15 mouse cellular contexts compared by ENCODE assay signal in genomic region chr5:149406791-149407276, GRCm38 (mm10). TPM values are rescaled to one million over a fixed set of nuclear protein-coding genes. Genes with fewer than 3 reads are reported as not detected.
DNase-seq lines count a peak whose midpoint lies in the region; ATAC-seq and TF ChIP-seq lines count a peak whose summit lies in the region.
"Had no signal": no experiment of that assay in that cellular context is flagged by ENCODE, and none has a peak within 500 bp of the region (broad histone marks: within the 10 kb centered on the region; RNA-seq: fewer than 3 reads in every experiment).

No protein-coding gene starts in this region.

- peak overlapping the region; percentile 65 for H3K27ac ChIP-seq in forebrain, embryonic 15.5 days (replicated peaks)
- H3K27ac ChIP-seq in forebrain, embryonic 10.5 days: no peak overlapping the region
- H3K27ac ChIP-seq in cortical plate, adult 2 months (ENCODE audit: insufficient read depth, low read length): peak overlapping the region; percentile 90
- no peak overlapping the region for H3K27ac ChIP-seq in thymus, adult 2 months (ENCODE audit: control insufficient read depth, insufficient read depth, low read length)
- H3K27ac ChIP-seq: kidney, postnatal 0 days; lung, embryonic 15.5 days had no signal

- H3K4me3 ChIP-seq in forebrain, embryonic 15.5 days: no peak overlapping the region
- H3K4me3 ChIP-seq in forebrain, embryonic 10.5 days: no peak overlapping the region
- no peak overlapping the region for H3K4me3 ChIP-seq in cortical plate, adult 2 months (ENCODE audit: insufficient read depth, low read length)
- no peak overlapping the region for H3K4me3 ChIP-seq in thymus, adult 2 months (ENCODE audit: control insufficient read depth, insufficient read depth, low read length)
- H3K4me3 ChIP-seq: lung, embryonic 15.5 days had no signal

- peak; percentile 72 for ATAC-seq in forebrain, embryonic 15.5 days (replicated peaks)

- no peak for TF ChIP-seq CTCF in cortical plate, adult 2 months (IDR thresholded peaks at IDR 0.05; ENCODE audit: extremely low read depth, insufficient read depth, low read length)
- no peak for TF ChIP-seq CTCF in thymus, adult 2 months (IDR thresholded peaks at IDR 0.05; ENCODE audit: borderline replicate concordance, control insufficient read depth, extremely low read depth, insufficient read depth, low read length, poor library complexity)

- 51% methylated on average over 8 of the region's 8 CpGs for WGBS in forebrain, embryonic 15.5 days
- WGBS in forebrain, embryonic 10.5 days: 93% methylated on average over 8 of the region's 8 CpGs
- 97% methylated on average over 8 of the region's 8 CpGs for WGBS in thymus, adult 2 months

- no peaks in the 10 kb centered on the region for H3K36me3 ChIP-seq in forebrain, embryonic 15.5 days
- H3K36me3 ChIP-seq in forebrain, embryonic 10.5 days (replicated peaks): no peaks in the 10 kb centered on the region
- no peaks in the 10 kb centered on the region for H3K36me3 ChIP-seq in thymus, adult 2 months (ENCODE audit: control insufficient read depth, insufficient read depth, low read length)
- H3K36me3 ChIP-seq: G1E; lung, embryonic 15.5 days had no signal

- no peak for DNase-seq in forebrain, embryonic 10.5 days (ENCODE audit: extremely low spot score, low spot score)
- DNase-seq in layer of hippocampus, adult 9-11 months: peak; percentile 72
- peak; percentile 52 to 71 for DNase-seq in right cerebral cortex, postnatal 10 days (ENCODE audit: low spot score in 2 of 2)
- no peak for DNase-seq in thymus, adult 2 months
- DNase-seq in testis, postnatal 10 days (ENCODE audit: low spot score): no peak
- no peak for DNase-seq in spleen, postnatal 4 days (ENCODE audit: low spot score in 2 of 2)
- DNase-seq: B cell, adult 2 months; heart, adult 18-20 months; heart, postnatal 10 days; liver had no signal

- no peaks in the 10 kb centered on the region for H3K9me3 ChIP-seq in forebrain, embryonic 15.5 days
- H3K9me3 ChIP-seq in forebrain, embryonic 10.5 days: peaks cover 20% of the 10 kb centered on the region; the same call in 1 of the 2 replicates
- H3K9me3 ChIP-seq: lung, embryonic 15.5 days had no signal

- H3K27me3 ChIP-seq in forebrain, embryonic 15.5 days: no peaks in the 10 kb centered on the region
- H3K27me3 ChIP-seq in forebrain, embryonic 10.5 days (ENCODE audit: poor library complexity, severe bottlenecking): peaks cover 23% of the 10 kb centered on the region
- no peaks in the 10 kb centered on the region for H3K27me3 ChIP-seq in thymus, adult 2 months (ENCODE audit: control insufficient read depth, insufficient read depth, low read length)

- no peak for TF ChIP-seq POLR2A in cortical plate, adult 2 months (IDR thresholded peaks at IDR 0.05; ENCODE audit: extremely low read depth, insufficient read depth, low read length)
- no peak for TF ChIP-seq POLR2A in thymus, adult 2 months (IDR thresholded peaks at IDR 0.05; ENCODE audit: control insufficient read depth, extremely low read depth, insufficient read depth, low read length, poor library complexity)

- H3K4me1 ChIP-seq in forebrain, embryonic 15.5 days: peaks cover 20% of the 10 kb centered on the region
- H3K4me1 ChIP-seq in forebrain, embryonic 10.5 days: peaks cover 9% of the 10 kb centered on the region
- peaks cover 11% of the 10 kb centered on the region for H3K4me1 ChIP-seq in cortical plate, adult 2 months (ENCODE audit: control insufficient read depth, insufficient read depth, low read length)
- peaks cover 6% of the 10 kb centered on the region for H3K4me1 ChIP-seq in thymus, adult 2 months (replicated peaks; ENCODE audit: control insufficient read depth, insufficient read depth, low read length)

- no peak overlapping the region for H3K9ac ChIP-seq in forebrain, embryonic 15.5 days (replicated peaks)
- H3K9ac ChIP-seq: lung, embryonic 15.5 days had no signal

- no peak overlapping the region for H3K4me2 ChIP-seq in forebrain, embryonic 15.5 days (replicated peaks)
- H3K4me2 ChIP-seq: lung, embryonic 15.5 days had no signal

RNA-seq across cellular contexts. Expression of gene Medag, which starts 4.7 kb away (rescaled TPM):
- polyA plus RNA-seq in forebrain, embryonic 15.5 days (2015; fragmentation: Nextera tagmentation; extraction: Ambion mirVana): 0.95 and 1.7 TPM in 2 replicates
- polyA plus RNA-seq in forebrain, embryonic 10.5 days (2016; fragmentation: Nextera tagmentation; extraction: Ambion mirVana): 0.47 and 0.60 TPM in 2 replicates
- polyA plus RNA-seq in cortical plate, adult 2 months (2012; rRNA removed): 10.0 and 10.5 TPM in 2 replicates
- polyA plus RNA-seq in thymus, adult 2 months (2012; rRNA removed): 2.8 and 2.9 TPM in 2 replicates
- polyA plus RNA-seq: G1E had no signal

RNA-seq across cellular contexts. Expression of gene Tex26, which starts 32.6 kb away (rescaled TPM):
- polyA plus RNA-seq in forebrain, embryonic 15.5 days (2015; fragmentation: Nextera tagmentation; extraction: Ambion mirVana): 1.3 and 2.1 TPM in 2 replicates
- 1.5 and 2.2 TPM in 2 replicates for polyA plus RNA-seq in forebrain, embryonic 10.5 days (2016; fragmentation: Nextera tagmentation; extraction: Ambion mirVana)
- 0.29 and 1.3 TPM in 2 replicates for polyA plus RNA-seq in cortical plate, adult 2 months (2012; rRNA removed)
- polyA plus RNA-seq in thymus, adult 2 months (2012; rRNA removed): 0.18 and 0.38 TPM in 2 replicates
- polyA plus RNA-seq: G1E had no signal

Comparison
In these comparisons a context has a peak if more than half of its experiments do, and no peak if none do; other contexts are left out.
1. H3K27ac ChIP-seq: peak in forebrain, embryonic 15.5 days (single experiment) and cortical plate, adult 2 months (single experiment); none in forebrain, embryonic 10.5 days (single experiment) and thymus, adult 2 months (single experiment).
2. DNase-seq: peak in layer of hippocampus, adult 9-11 months (single experiment) and right cerebral cortex, postnatal 10 days (2 of 2); none in forebrain, embryonic 10.5 days (single experiment), thymus, adult 2 months (single experiment), testis, postnatal 10 days (single experiment) and spleen, postnatal 4 days (0 of 2).